Mouse (Mus musculus) erythroblast, embryonic 14.5 days (primary cell): ENCODE measurements around the gene Zbtb43.

Experiments used
- GATA1 ChIP-seq: IDR thresholded peaks from 2 replicates; pipeline ENCODE4 v1.6.1; 2012; ENCODE audit warnings: low read length, inconsistent platforms, mixed read lengths
- TAL1 ChIP-seq: IDR thresholded peaks from 3 replicates; pipeline ENCODE4 v1.6.1; 2012; ENCODE audit warnings: low read length, inconsistent platforms, mixed read lengths

GRCm38 (mm10) chr2:33402638-33403037 lies 65.7 kb downstream of the Zbtb43 start:
- TF ChIP-seq TAL1 (no peak), GATA1 (no peak)
